Mouse (Mus musculus): ENCODE measurements around the gene Cyp2a12. TPM values are rescaled to one million over a fixed set of nuclear protein-coding genes. Genes with fewer than 3 reads are reported as not detected.

Gene Cyp2a12
- polyA plus RNA-seq (2012; rRNA removed) = not detected in 2 replicates

DNA sequence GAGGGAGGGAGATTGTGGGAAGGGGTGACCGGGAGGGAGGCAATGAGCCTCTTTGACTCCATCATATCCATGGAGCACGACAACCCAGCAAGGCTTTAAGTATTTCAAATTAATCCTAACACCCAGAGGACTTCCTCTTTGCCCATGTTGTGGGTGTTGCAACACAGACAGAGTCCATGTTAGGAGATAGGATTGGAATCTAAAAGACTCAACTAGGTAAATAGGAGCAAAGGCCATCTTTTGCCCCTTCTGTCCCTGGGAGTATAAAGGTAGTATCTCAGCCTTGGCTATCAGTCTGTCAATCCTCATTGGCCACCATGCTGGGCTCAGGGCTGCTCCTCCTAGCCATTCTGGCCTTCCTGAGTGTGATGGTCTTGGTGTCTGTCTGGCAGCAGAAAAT, at the start of gene Cyp2a12:
Gene Cyp2a12 (plus strand): TSS at position 293 of the 400 bp plus-strand sequence.

Other genes starting within 250 kb of the Cyp2a12 start
- 0.24 TPM in 1 of 2 replicates, not detected in the other for gene Cyp2g1, start 220.2 kb upstream of the Cyp2a12 start, polyA plus RNA-seq (2012; rRNA removed)
- 0.21 and 0.44 TPM in 2 replicates for gene Cyp2a5, start 193.8 kb upstream of the Cyp2a12 start, polyA plus RNA-seq (2012; rRNA removed)
- gene Cyp2a22, start 89.7 kb upstream of the Cyp2a12 start, polyA plus RNA-seq (2012; rRNA removed) = not detected in 2 replicates
- 3.6 TPM in 1 of 2 replicates, not detected in the other for gene Cyp2f2, start 90.8 kb downstream of the Cyp2a12 start, polyA plus RNA-seq (2012; rRNA removed)
- not detected in 2 replicates for gene Cyp2t4, start 124.6 kb downstream of the Cyp2a12 start, polyA plus RNA-seq (2012; rRNA removed)
- 113 and 115 TPM in 2 replicates for gene Egln2, start 137.7 kb downstream of the Cyp2a12 start, polyA plus RNA-seq (2012; rRNA removed)
- 76.1 and 88.2 TPM in 2 replicates for gene Rab4b, start 149.8 kb downstream of the Cyp2a12 start, polyA plus RNA-seq (2012; rRNA removed)
- gene Gm21983, start 152.0 kb downstream of the Cyp2a12 start, polyA plus RNA-seq (2012; rRNA removed) = 0.36 and 0.84 TPM in 2 replicates
- gene Mia, start 152.1 kb downstream of the Cyp2a12 start, polyA plus RNA-seq (2012; rRNA removed) = 20.8 and 75.8 TPM in 2 replicates
- 9.2 and 9.6 TPM in 2 replicates for gene BC024978, start 166.7 kb downstream of the Cyp2a12 start, polyA plus RNA-seq (2012; rRNA removed)
- gene Snrpa, start 167.2 kb downstream of the Cyp2a12 start, polyA plus RNA-seq (2012; rRNA removed) = 391 and 412 TPM in 2 replicates
- gene Itpkc, start 199.6 kb downstream of the Cyp2a12 start, polyA plus RNA-seq (2012; rRNA removed) = 12.6 and 13.0 TPM in 2 replicates
- 42.3 and 43.1 TPM in 2 replicates for gene Coq8b, start 203.9 kb downstream of the Cyp2a12 start, polyA plus RNA-seq (2012; rRNA removed)
- 95.3 and 97.1 TPM in 2 replicates for gene Numbl, start 229.4 kb downstream of the Cyp2a12 start, polyA plus RNA-seq (2012; rRNA removed)

Measured in central nervous system, embryonic 14 days (tissue).